Mouse (Mus musculus): ENCODE results near the gene Mecr. TPM values are rescaled to one million over a fixed set of nuclear protein-coding genes. Genes with fewer than 3 reads are reported as not detected.
"Not testable (repeated sequence)": the region's sequence is repeated elsewhere in the genome, so short reads cannot be mapped to it uniquely, and the experiment has no call there.

The Mecr gene
- 38.4 and 41.9 TPM in 2 replicates for polyA plus RNA-seq (2014; fragmentation: Nextera tagmentation; extraction: Ambion mirVana)

DNA sequence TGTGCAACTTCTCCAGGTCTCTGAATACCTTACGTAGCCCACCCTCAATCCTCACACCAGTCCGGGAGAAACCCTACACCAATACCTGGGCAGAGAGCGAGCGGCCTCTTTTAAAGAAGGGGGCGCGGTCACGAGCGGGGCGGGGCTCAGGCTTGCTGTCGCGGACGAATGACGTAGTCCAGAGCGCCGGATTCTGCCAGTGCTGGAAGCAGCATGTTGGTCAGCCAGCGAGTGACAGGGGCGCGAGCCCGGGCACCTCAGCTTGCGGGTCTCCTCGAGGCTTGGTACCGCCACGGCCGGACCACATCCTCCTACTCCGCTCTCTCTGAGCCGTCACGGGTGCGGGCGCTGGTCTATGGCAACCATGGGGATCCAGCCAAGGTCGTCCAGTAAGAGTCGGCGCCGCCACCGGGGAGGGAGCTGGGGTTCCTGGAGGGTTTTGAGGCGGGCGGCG, at the start of gene Mecr:
TSS of gene Mecr (plus strand) at position 181 of the 454 bp plus-strand sequence.
- under 1% methylated on average over 37 of the region's 37 CpGs for WGBS
- Histone ChIP-seq H3K36me3 (ENCODE audit: control insufficient read depth, insufficient read depth, low read length) (no peaks in the 10 kb centered on the region), H3K27me3 (ENCODE audit: control insufficient read depth, insufficient read depth, low read length) (no peaks in the 10 kb centered on the region), H3K27ac (ENCODE audit: low read depth, low read length) (no peak within 1 kb of the TSS), H3K4me3 (ENCODE audit: low read depth, low read length) (peak within 1 kb of the TSS; percentile 91), H3K4me1 (ENCODE audit: control insufficient read depth, insufficient read depth, low read length) (0 out of 2 replicates have a peak, but pooled peaks cover 2% of the 10 kb centered on the region), H3K4me2 (ENCODE audit: low read depth) (peak within 1 kb of the TSS; percentile 96), H3K9ac (ENCODE audit: low read length) (peak within 1 kb of the TSS; percentile 81), H3K9me3 (ENCODE audit: control insufficient read depth, low read length) (no peaks in the 10 kb centered on the region)
- peak; percentile 91 for DNase-seq (ENCODE audit: low spot score)
- peak; percentile 53 for ATAC-seq (ENCODE audit: insufficient read depth, low FRiP score, low TSS enrichment)

DNA sequence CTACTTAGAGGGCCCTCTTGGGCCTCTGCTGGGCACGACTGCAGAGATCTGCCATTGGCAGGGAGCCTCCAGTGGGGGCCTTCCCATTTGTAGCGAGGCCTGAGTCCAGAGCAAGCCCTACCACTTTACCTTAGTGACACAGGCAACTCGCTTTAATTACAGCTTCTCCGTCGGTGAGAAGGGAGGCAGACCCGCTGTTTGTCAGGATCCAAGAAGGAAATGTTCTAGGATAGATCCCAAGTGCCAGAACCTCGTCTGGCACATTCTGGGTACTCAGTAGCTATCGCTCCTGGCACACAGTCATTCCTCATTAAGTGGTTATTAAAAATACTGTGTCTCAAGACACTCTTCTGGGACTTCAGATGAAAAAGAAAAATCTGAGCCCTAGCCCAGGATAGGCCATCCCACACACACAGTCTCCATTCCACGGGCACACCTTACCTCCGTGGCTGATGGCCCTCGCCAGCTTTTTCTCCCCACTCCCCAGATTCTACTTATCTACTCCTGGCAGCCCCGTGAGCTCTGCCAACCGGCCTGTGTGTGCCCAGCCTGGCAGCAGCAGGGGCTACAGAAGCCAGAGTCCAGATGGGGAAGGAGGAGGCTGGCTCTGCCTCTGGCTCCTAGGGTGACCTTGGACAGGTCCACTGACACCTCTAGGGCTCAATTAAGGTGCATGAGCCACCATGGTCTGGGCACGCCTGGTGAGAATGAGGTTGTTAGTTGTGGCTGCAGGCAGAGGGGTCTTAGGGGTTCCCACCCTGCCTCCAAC, 46.8 kb upstream of the Mecr start:
- 85% methylated on average over 14 of the region's 14 CpGs for WGBS

DNA sequence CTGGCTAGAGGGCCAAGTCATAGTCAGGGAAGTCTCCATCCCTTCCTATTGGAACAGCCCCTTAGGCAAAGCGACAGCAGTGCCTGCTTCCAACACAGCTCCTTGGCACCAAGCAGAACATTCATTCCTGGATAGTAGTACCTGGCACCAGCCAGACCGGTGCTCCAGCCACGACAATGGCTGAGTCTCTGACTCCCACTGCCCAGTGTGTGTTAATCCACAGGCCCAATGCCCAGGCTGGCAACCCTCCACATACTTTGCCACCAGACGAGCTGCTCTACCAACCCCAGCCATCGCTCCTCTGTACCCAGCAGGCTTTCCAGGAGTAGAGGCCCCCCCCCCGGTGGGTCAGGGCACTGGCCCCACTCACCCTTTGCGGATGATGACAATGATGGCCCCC, 45.8 kb upstream of the Mecr start:
- 82% methylated on average over 7 of the region's 7 CpGs for WGBS
- no peak for DNase-seq (ENCODE audit: low spot score)
- no peaks in the 10 kb centered on the region; the same call in 1 of the 2 replicates for H3K36me3 ChIP-seq (ENCODE audit: control insufficient read depth, insufficient read depth, low read length)
- H3K4me3 ChIP-seq (ENCODE audit: low read depth, low read length) = no peak overlapping the region
- no peak overlapping the region for H3K9ac ChIP-seq (ENCODE audit: low read length)
- no peaks in the 10 kb centered on the region for H3K4me1 ChIP-seq (ENCODE audit: control insufficient read depth, insufficient read depth, low read length)
- ATAC-seq (ENCODE audit: insufficient read depth, low FRiP score, low TSS enrichment) = no peak
- no peak overlapping the region for H3K27ac ChIP-seq (ENCODE audit: low read depth, low read length)
- no peak overlapping the region for H3K4me2 ChIP-seq (ENCODE audit: low read depth)
- no peaks in the 10 kb centered on the region for H3K9me3 ChIP-seq (ENCODE audit: control insufficient read depth, low read length)
- H3K27me3 ChIP-seq (ENCODE audit: control insufficient read depth, insufficient read depth, low read length) = no peaks in the 10 kb centered on the region

More for the DNA sequence above, 46.8 kb upstream of the Mecr start:
- ATAC-seq (ENCODE audit: insufficient read depth, low FRiP score, low TSS enrichment) (no peak), DNase-seq (ENCODE audit: low spot score) (no peak)
- Histone ChIP-seq H3K4me2 (ENCODE audit: low read depth) (no peak overlapping the region), H3K9ac (ENCODE audit: low read length) (no peak overlapping the region), H3K9me3 (ENCODE audit: control insufficient read depth, low read length) (no peaks in the 10 kb centered on the region), H3K4me3 (ENCODE audit: low read depth, low read length) (no peak overlapping the region), H3K36me3 (ENCODE audit: control insufficient read depth, insufficient read depth, low read length) (no peaks in the 10 kb centered on the region; the same call in 1 of the 2 replicates), H3K4me1 (ENCODE audit: control insufficient read depth, insufficient read depth, low read length) (no peaks in the 10 kb centered on the region), H3K27me3 (ENCODE audit: control insufficient read depth, insufficient read depth, low read length) (no peaks in the 10 kb centered on the region), H3K27ac (ENCODE audit: low read depth, low read length) (no peak overlapping the region)

DNA sequence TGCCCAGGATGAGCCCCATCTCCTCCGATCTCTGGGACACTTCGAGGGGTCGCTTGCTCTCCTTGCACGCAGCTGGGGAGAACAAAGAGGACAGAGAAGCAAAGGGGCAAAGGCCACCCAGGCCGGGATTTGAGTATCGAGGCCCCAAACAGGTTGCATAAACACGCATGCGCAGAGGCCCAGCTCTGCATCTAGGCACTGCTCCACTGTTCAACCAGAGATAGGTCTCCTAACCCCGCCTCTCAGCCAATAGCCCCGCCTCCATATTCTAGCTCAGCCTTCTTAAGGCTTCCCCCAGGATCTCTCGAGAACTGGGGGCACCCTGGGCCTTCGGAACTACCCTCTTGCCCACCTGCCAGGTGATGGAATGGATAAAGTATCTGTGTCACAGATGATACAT, 45.4 kb upstream of the Mecr start:
- no peak overlapping the region for H3K4me3 ChIP-seq (ENCODE audit: low read depth, low read length)
- no peak overlapping the region for H3K27ac ChIP-seq (ENCODE audit: low read depth, low read length)
- no peak for DNase-seq (ENCODE audit: low spot score)
- no peak overlapping the region for H3K4me2 ChIP-seq (ENCODE audit: low read depth)
- no peak for ATAC-seq (ENCODE audit: insufficient read depth, low FRiP score, low TSS enrichment)
- H3K9me3 ChIP-seq (ENCODE audit: control insufficient read depth, low read length) = no peaks in the 10 kb centered on the region
- H3K27me3 ChIP-seq (ENCODE audit: control insufficient read depth, insufficient read depth, low read length) = no peaks in the 10 kb centered on the region
- H3K9ac ChIP-seq (ENCODE audit: low read length) = no peak overlapping the region
- H3K4me1 ChIP-seq (ENCODE audit: control insufficient read depth, insufficient read depth, low read length) = no peaks in the 10 kb centered on the region
- WGBS = 61% methylated on average over 12 of the region's 12 CpGs
- no peaks in the 10 kb centered on the region; the same call in 1 of the 2 replicates for H3K36me3 ChIP-seq (ENCODE audit: control insufficient read depth, insufficient read depth, low read length)

GRCm38 (mm10) chr4:131798968-131799367, 44.3 kb upstream of the Mecr start:
- ATAC-seq (ENCODE audit: insufficient read depth, low FRiP score, low TSS enrichment) (no peak), DNase-seq (ENCODE audit: low spot score) (no peak)
- H3K27me3 ChIP-seq (ENCODE audit: control insufficient read depth, insufficient read depth, low read length) = no peaks in the 10 kb centered on the region
- no peaks in the 10 kb centered on the region for H3K36me3 ChIP-seq (ENCODE audit: control insufficient read depth, insufficient read depth, low read length)
- H3K9ac ChIP-seq (ENCODE audit: low read length) = no peak overlapping the region
- H3K4me3 ChIP-seq (ENCODE audit: low read depth, low read length) = no peak overlapping the region
- WGBS = 17% methylated on average over 3 of the region's 4 CpGs
- no peak overlapping the region for H3K27ac ChIP-seq (ENCODE audit: low read depth, low read length)
- no peaks in the 10 kb centered on the region for H3K9me3 ChIP-seq (ENCODE audit: control insufficient read depth, low read length)
- H3K4me1 ChIP-seq (ENCODE audit: control insufficient read depth, insufficient read depth, low read length) = no peaks in the 10 kb centered on the region; the same call in 1 of the 2 replicates
- no peak overlapping the region for H3K4me2 ChIP-seq (ENCODE audit: low read depth)

GRCm38 (mm10) chr4:131803846-131804245, 39.4 kb upstream of the Mecr start:
- DNase-seq (ENCODE audit: low spot score) (no peak), ATAC-seq (ENCODE audit: insufficient read depth, low FRiP score, low TSS enrichment) (no peak)
- 75% methylated on average over 9 of the region's 9 CpGs for WGBS
- Histone ChIP-seq H3K4me1 (ENCODE audit: control insufficient read depth, insufficient read depth, low read length) (no peaks in the 10 kb centered on the region; the same call in 1 of the 2 replicates), H3K9me3 (ENCODE audit: control insufficient read depth, low read length) (no peaks in the 10 kb centered on the region), H3K27me3 (ENCODE audit: control insufficient read depth, insufficient read depth, low read length) (no peaks in the 10 kb centered on the region), H3K36me3 (ENCODE audit: control insufficient read depth, insufficient read depth, low read length) (no peaks in the 10 kb centered on the region), H3K27ac (ENCODE audit: low read depth, low read length) (no peak overlapping the region), H3K9ac (ENCODE audit: low read length) (no peak overlapping the region), H3K4me3 (ENCODE audit: low read depth, low read length) (no peak overlapping the region), H3K4me2 (ENCODE audit: low read depth) (no peak overlapping the region)

DNA sequence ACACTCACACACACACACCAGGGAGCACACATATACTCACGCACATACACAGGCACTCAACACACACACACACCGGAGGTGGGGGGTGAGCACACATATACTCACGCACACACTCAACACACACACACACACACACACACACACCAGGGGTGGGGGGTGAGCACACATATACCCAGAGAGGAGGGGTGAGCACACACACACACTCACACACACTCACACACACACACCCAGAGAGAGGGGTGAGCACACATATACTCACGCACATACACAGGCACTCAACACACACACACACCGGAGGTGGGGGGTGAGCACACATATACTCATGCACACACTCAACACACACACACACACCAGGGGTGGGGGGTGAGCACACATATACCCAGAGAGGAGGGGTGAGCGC, 38.5 kb upstream of the Mecr start:
- not testable (repeated sequence) for H3K4me1 ChIP-seq (ENCODE audit: control insufficient read depth, insufficient read depth, low read length); H3K9me3 ChIP-seq (ENCODE audit: control insufficient read depth, low read length); H3K9ac ChIP-seq (ENCODE audit: low read length); H3K27me3 ChIP-seq (ENCODE audit: control insufficient read depth, insufficient read depth, low read length); DNase-seq (ENCODE audit: low spot score); H3K36me3 ChIP-seq (ENCODE audit: control insufficient read depth, insufficient read depth, low read length); H3K27ac ChIP-seq (ENCODE audit: low read depth, low read length); ATAC-seq (ENCODE audit: insufficient read depth, low FRiP score, low TSS enrichment); H3K4me2 ChIP-seq (ENCODE audit: low read depth); H3K4me3 ChIP-seq (ENCODE audit: low read depth, low read length)
- 99% methylated on average over 5 of the region's 6 CpGs for WGBS

GRCm38 (mm10) chr4:131805255-131805654, 38.0 kb upstream of the Mecr start:
- WGBS = 86% methylated on average over 3 of the region's 3 CpGs
- DNase-seq (ENCODE audit: low spot score) = no peak

GRCm38 (mm10) chr4:131812458-131812857, 30.8 kb upstream of the Mecr start:
- no peak overlapping the region for H3K9ac ChIP-seq (ENCODE audit: low read length)
- H3K4me2 ChIP-seq (ENCODE audit: low read depth) = no peak overlapping the region
- WGBS = 81% methylated on average over 11 of the region's 11 CpGs
- ATAC-seq (ENCODE audit: insufficient read depth, low FRiP score, low TSS enrichment) (no peak), DNase-seq (ENCODE audit: low spot score) (no peak)
- no peak overlapping the region for H3K4me3 ChIP-seq (ENCODE audit: low read depth, low read length)
- no peaks in the 10 kb centered on the region for H3K27me3 ChIP-seq (ENCODE audit: control insufficient read depth, insufficient read depth, low read length)
- H3K36me3 ChIP-seq (ENCODE audit: control insufficient read depth, insufficient read depth, low read length) = no peaks in the 10 kb centered on the region
- no peak overlapping the region for H3K27ac ChIP-seq (ENCODE audit: low read depth, low read length)
- H3K4me1 ChIP-seq (ENCODE audit: control insufficient read depth, insufficient read depth, low read length) = no peaks in the 10 kb centered on the region
- no peaks in the 10 kb centered on the region for H3K9me3 ChIP-seq (ENCODE audit: control insufficient read depth, low read length)

More at GRCm38 (mm10) chr4:131805255-131805654, 38.0 kb upstream of the Mecr start:
- Histone ChIP-seq H3K27me3 (ENCODE audit: control insufficient read depth, insufficient read depth, low read length) (no peaks in the 10 kb centered on the region), H3K36me3 (ENCODE audit: control insufficient read depth, insufficient read depth, low read length) (no peaks in the 10 kb centered on the region), H3K4me2 (ENCODE audit: low read depth) (no peak overlapping the region), H3K9me3 (ENCODE audit: control insufficient read depth, low read length) (no peaks in the 10 kb centered on the region), H3K27ac (ENCODE audit: low read depth, low read length) (no peak overlapping the region), H3K9ac (ENCODE audit: low read length) (no peak overlapping the region), H3K4me1 (ENCODE audit: control insufficient read depth, insufficient read depth, low read length) (no peaks in the 10 kb centered on the region; the same call in 1 of the 2 replicates), H3K4me3 (ENCODE audit: low read depth, low read length) (no peak overlapping the region)
- ATAC-seq (ENCODE audit: insufficient read depth, low FRiP score, low TSS enrichment) = no peak

All from neural tube, embryonic 11.5 days (tissue).